Mouse (Mus musculus) embryonic facial prominence, embryonic 11.5 days (tissue): ENCODE results near the gene Mmp19. TPM values are rescaled to one million over a fixed set of nuclear protein-coding genes. Genes with fewer than 3 reads are reported as not detected.
A peak's percentile ranks its signal among the peaks of the same experiment; 100 is the strongest.

Experiments used
- ATAC-seq: fragments of 200-750 bp; cut with Nextera tagmentation; replicated peaks from 2 replicates; pipeline ENCODE4 v1.8.0; 2017; ENCODE audit warnings: low read depth; ENCODE audit not compliant: insufficient number of reproducible peaks, low FRiP score, low TSS enrichment
- DNase-seq: peaks from one replicate; pipeline ENCODE4 v3.0.0-alpha.2; 2015; ENCODE audit warnings: low spot score
- H3K27ac ChIP-seq: fragments of 300-500 bp; sonication (generic); replicated peaks from 2 replicates; pipeline ENCODE4 v1.5.1; 2014; ENCODE audit warnings: mild to moderate bottlenecking, low read depth, low read length, control low read depth
- H3K27me3 ChIP-seq: fragments of 300-500 bp; sonication (generic); 2 replicates; pipeline ENCODE4 v1.6.1; 2014; ENCODE audit warnings: mild to moderate bottlenecking, low read length, moderate library complexity, mixed read lengths; ENCODE audit not compliant: control insufficient read depth, insufficient read depth
- H3K36me3 ChIP-seq: fragments of 300-500 bp; sonication (generic); replicated peaks from 2 replicates; pipeline ENCODE4 v1.6.1; 2014; ENCODE audit warnings: low read depth, mild to moderate bottlenecking, low read length, moderate library complexity, mixed read lengths; ENCODE audit not compliant: control insufficient read depth, insufficient read depth
- H3K4me1 ChIP-seq: fragments of 300-500 bp; sonication (generic); 2 replicates; pipeline ENCODE4 v1.6.1; 2014; ENCODE audit warnings: low read length, mixed read lengths; ENCODE audit not compliant: control insufficient read depth, insufficient read depth
- H3K4me2 ChIP-seq: fragments of 300-500 bp; sonication (generic); 2 replicates; pipeline ENCODE4 v1.6.1; 2014; ENCODE audit warnings: low read depth, mild to moderate bottlenecking, control low read depth, low read length, moderate library complexity
- H3K4me3 ChIP-seq: fragments of 300-500 bp; sonication (generic); 2 replicates; pipeline ENCODE4 v1.5.1; 2014; ENCODE audit warnings: low read depth, low read length, control low read depth
- H3K9ac ChIP-seq: fragments of 300-500 bp; sonication (generic); replicated peaks from 2 replicates; pipeline ENCODE4 v1.6.1; 2014; ENCODE audit warnings: mild to moderate bottlenecking, control low read depth, low read length
- H3K9me3 ChIP-seq: fragments of 300-500 bp; sonication (generic); replicated peaks from 2 replicates; pipeline ENCODE4 v1.6.1; 2016; ENCODE audit warnings: mild to moderate bottlenecking, low read length, inconsistent platforms, mixed read lengths; ENCODE audit not compliant: control insufficient read depth
- WGBS: fragments of 180-500 bp; shearing (Covaris S2); extraction: QIAGEN DNeasy Blood & Tissue Kit; methylation state at CpG from one replicate; pipeline ENCODE4 v1.1.7; 2014; 5-methylcytosine and 5-hydroxymethylcytosine counted together
- polyA plus RNA-seq: library from polyadenylated mRNA; unstranded; fragments of >200 nt; fragmentation: Nextera tagmentation; extraction: Ambion mirVana; gene quantifications from 2 replicates; pipeline ENCODE4 v1.2.1, GENCODE M21; 2014

The Mmp19 gene
- polyA plus RNA-seq, 1 experiment from 2014 or later = 0.21 TPM

GRCm38 (mm10) chr10:128746972-128747645, 43.6 kb upstream of the Mmp19 start:
- Histone ChIP-seq H3K4me1 (peaks cover 4% of the 10 kb centered on the region; the same call in 1 of the 2 replicates), H3K9me3 (no peaks in the 10 kb centered on the region), H3K4me2 (peak overlapping the region; percentile 79), H3K27me3 (peaks cover 6% of the 10 kb centered on the region), H3K36me3 (no peaks in the 10 kb centered on the region), H3K27ac (peak overlapping the region; percentile 97), H3K9ac (peak overlapping the region; percentile 83), H3K4me3 (peak overlapping the region; percentile 73)
- DNase-seq (no peak), ATAC-seq (no peak)
- WGBS = 33% methylated on average over 9 of the region's 9 CpGs

GRCm38 (mm10) chr10:128747646-128748251, 43.0 kb upstream of the Mmp19 start, which contains the start of gene Pym1:
TSS of gene Pym1 (plus strand) at chr10:128747889.
- WGBS = 0% methylated on average over 36 of the region's 36 CpGs
- Histone ChIP-seq H3K9me3 (no peaks in the 10 kb centered on the region), H3K36me3 (no peaks in the 10 kb centered on the region), H3K9ac (peak within 1 kb of the TSS; percentile 83), H3K27ac (peak within 1 kb of the TSS; percentile 97), H3K4me3 (peak within 1 kb of the TSS; percentile 73), H3K4me2 (peak within 1 kb of the TSS; percentile 79), H3K27me3 (peaks cover under 1% of the 10 kb centered on the region), H3K4me1 (peaks cover 4% of the 10 kb centered on the region; the same call in 1 of the 2 replicates)
- ATAC-seq = peak; percentile 54
- peak; percentile 81 for DNase-seq

- H3K9ac ChIP-seq = peak overlapping the region; percentile 83
- DNase-seq (peak; percentile 96), ATAC-seq (peak; percentile 84)
- no peaks in the 10 kb centered on the region for H3K9me3 ChIP-seq
- H3K27me3 ChIP-seq = no peaks in the 10 kb centered on the region
- 0% methylated on average over 34 of the region's 37 CpGs for WGBS
- H3K36me3 ChIP-seq = no peaks in the 10 kb centered on the region
- peaks cover 4% of the 10 kb centered on the region; the same call in 1 of the 2 replicates for H3K4me1 ChIP-seq
- peak overlapping the region; percentile 79 for H3K4me2 ChIP-seq
- H3K27ac ChIP-seq = peak overlapping the region; percentile 97
- H3K4me3 ChIP-seq = peak overlapping the region; percentile 73
These were observed 42.4 kb upstream of the Mmp19 start for GRCm38 (mm10) chr10:128748252-128748864.

- Histone ChIP-seq H3K36me3 (no peaks in the 10 kb centered on the region), H3K27me3 (no peaks in the 10 kb centered on the region), H3K4me3 (no peak overlapping the region), H3K27ac (no peak overlapping the region), H3K9ac (no peak overlapping the region), H3K9me3 (no peaks in the 10 kb centered on the region), H3K4me2 (no peak overlapping the region), H3K4me1 (no peaks in the 10 kb centered on the region)
- 78% methylated on average over 2 of the region's 2 CpGs for WGBS
- DNase-seq (peak; percentile 20), ATAC-seq (no peak)
These were observed 17.8 kb upstream of the Mmp19 start for GRCm38 (mm10) chr10:128772895-128773294.

- peak; percentile 48 for DNase-seq
- WGBS = 17% methylated on average over 5 of the region's 5 CpGs
- no peak for ATAC-seq
- Histone ChIP-seq H3K27me3 (no peaks in the 10 kb centered on the region), H3K4me1 (no peaks in the 10 kb centered on the region), H3K4me2 (no peak overlapping the region), H3K27ac (no peak overlapping the region), H3K9ac (no peak overlapping the region), H3K36me3 (no peaks in the 10 kb centered on the region), H3K9me3 (no peaks in the 10 kb centered on the region), H3K4me3 (no peak overlapping the region)
These were observed 17.0 kb upstream of the Mmp19 start for GRCm38 (mm10) chr10:128773685-128774084.

- H3K4me1 ChIP-seq = no peaks in the 10 kb centered on the region
- no peak overlapping the region for H3K4me2 ChIP-seq
- no peak overlapping the region; the same call in 1 of the 2 replicates for H3K27ac ChIP-seq
- no peak overlapping the region for H3K9ac ChIP-seq
- H3K27me3 ChIP-seq = no peaks in the 10 kb centered on the region
- H3K36me3 ChIP-seq = no peaks in the 10 kb centered on the region
- no peaks in the 10 kb centered on the region for H3K9me3 ChIP-seq
- H3K4me3 ChIP-seq = no peak overlapping the region
- WGBS = 83% methylated on average over 2 of the region's 2 CpGs
- DNase-seq (no peak), ATAC-seq (no peak)
These were observed 12.3 kb upstream of the Mmp19 start for GRCm38 (mm10) chr10:128778441-128778840.

- no peaks in the 10 kb centered on the region for H3K36me3 ChIP-seq
- H3K4me3 ChIP-seq = no peak overlapping the region
- peak overlapping the region; percentile 81 for H3K27ac ChIP-seq
- WGBS = 17% methylated on average over 8 of the region's 8 CpGs
- no peaks in the 10 kb centered on the region for H3K4me1 ChIP-seq
- DNase-seq = peak; percentile 91
- no peaks in the 10 kb centered on the region for H3K27me3 ChIP-seq
- H3K9me3 ChIP-seq = no peaks in the 10 kb centered on the region; the same call in 1 of the 2 replicates
- peak; percentile 93 for ATAC-seq
- no peak overlapping the region for H3K4me2 ChIP-seq
- H3K9ac ChIP-seq = peak overlapping the region; percentile 43
These were observed 11.5 kb upstream of the Mmp19 start for GRCm38 (mm10) chr10:128779011-128779795.
